Mouse (Mus musculus) C2C12 (cell line): ENCODE measurements around the gene Dpf3. TPM values are rescaled to one million over a fixed set of nuclear protein-coding genes. Genes with fewer than 3 reads are reported as not detected.

ENCODE experiments used
- H3K27me3 ChIP-seq: one replicate; pipeline ENCODE4 v1.6.1; 2011; ENCODE audit not compliant: control insufficient read depth, insufficient read depth, insufficient read length
- H3K36me3 ChIP-seq: one replicate; pipeline ENCODE4 v1.6.1; 2011; ENCODE audit not compliant: control insufficient read depth, insufficient read depth
- H3K4me3 ChIP-seq: one replicate; pipeline ENCODE4 v1.5.1; 2011; ENCODE audit warnings: mild to moderate bottlenecking, control low read depth; ENCODE audit not compliant: poor library complexity, insufficient read depth, severe bottlenecking
- H3K79me2 ChIP-seq: one replicate; pipeline ENCODE4 v1.6.1; 2011; ENCODE audit not compliant: control insufficient read depth, insufficient read depth
- H3K79me3 ChIP-seq: one replicate; pipeline ENCODE4 v1.6.1; 2011; ENCODE audit warnings: low read depth, control low read depth
- H3ac ChIP-seq: one replicate; pipeline ENCODE3; 2011; ENCODE audit warnings: low read depth; ENCODE audit not compliant: control insufficient read depth, insufficient read length
- CEBPB ChIP-seq: IDR thresholded peaks from one replicate; pipeline ENCODE4 v1.6.1; 2011; ENCODE audit warnings: low read depth, mild to moderate bottlenecking, control low read depth, moderate library complexity
- CTCF ChIP-seq: IDR thresholded peaks from one replicate; pipeline ENCODE4 v1.5.1; 2011; ENCODE audit not compliant: control insufficient read depth, insufficient read depth, insufficient read length
- FOSL1 ChIP-seq: IDR thresholded peaks from one replicate; pipeline ENCODE4 v1.8.0; 2011; ENCODE audit warnings: mild to moderate bottlenecking, low read length; ENCODE audit not compliant: poor library complexity, insufficient read depth, severe bottlenecking
- MAX ChIP-seq: IDR thresholded peaks from one replicate; pipeline ENCODE4 v1.6.1; 2011; ENCODE audit warnings: mild to moderate bottlenecking, control low read depth
- MYOD1 ChIP-seq: IDR thresholded peaks from one replicate; pipeline ENCODE4 v1.6.1; 2011; ENCODE audit warnings: low read depth; ENCODE audit not compliant: control insufficient read depth, insufficient read length
- MYOG ChIP-seq: IDR thresholded peaks from one replicate; pipeline ENCODE4 v1.6.1; 2011; ENCODE audit not compliant: control insufficient read depth, insufficient read length; ENCODE audit errors: extremely low read depth
- USF1 ChIP-seq: IDR thresholded peaks from one replicate; pipeline ENCODE4 v1.6.1; 2011; ENCODE audit warnings: low read depth, mild to moderate bottlenecking, control low read depth, moderate library complexity
- polyA plus RNA-seq: library from polyadenylated mRNA; unstranded; fragments of >200 nt; fragmentation: generic; extraction: Trizol; gene quantifications from one replicate; pipeline ENCODE4 v1.2.1, GENCODE M21; 2012; ENCODE audit warnings: missing spikeins

The Dpf3 gene
- polyA plus RNA-seq, 1 experiment: 0.25 TPM

DNA sequence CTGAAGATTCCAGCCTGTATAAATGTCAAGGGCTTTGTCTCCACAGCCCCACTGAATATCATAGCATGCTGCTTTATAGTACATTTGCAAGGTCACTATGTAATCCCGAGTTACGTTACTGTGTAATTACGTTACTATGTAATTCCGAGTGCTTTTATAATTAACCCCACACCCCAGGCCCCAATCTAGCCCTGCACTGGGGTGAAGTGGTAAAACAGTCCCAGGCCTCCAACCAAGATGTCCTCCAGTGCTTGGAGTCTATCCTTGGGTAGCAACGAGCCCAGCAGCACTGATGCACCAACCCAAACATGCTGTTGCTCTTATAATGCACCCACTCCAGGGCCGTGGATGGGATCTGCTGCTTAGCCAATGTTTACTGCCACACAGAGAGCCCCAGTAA, 35.5 kb upstream of the Dpf3 start:
- Histone ChIP-seq H3K79me3 (peaks cover 4% of the 10 kb centered on the region), H3K27me3 (no peaks in the 10 kb centered on the region), H3ac (no peak overlapping the region), H3K79me2 (no peaks in the 10 kb centered on the region), H3K4me3 (no peak overlapping the region), H3K36me3 (no peaks in the 10 kb centered on the region)
- no peak for TF ChIP-seq MAX
- no peak for TF ChIP-seq MYOG
- no peak for TF ChIP-seq MYOD1
- no peak for TF ChIP-seq CEBPB
- TF ChIP-seq FOSL1: no peak

DNA sequence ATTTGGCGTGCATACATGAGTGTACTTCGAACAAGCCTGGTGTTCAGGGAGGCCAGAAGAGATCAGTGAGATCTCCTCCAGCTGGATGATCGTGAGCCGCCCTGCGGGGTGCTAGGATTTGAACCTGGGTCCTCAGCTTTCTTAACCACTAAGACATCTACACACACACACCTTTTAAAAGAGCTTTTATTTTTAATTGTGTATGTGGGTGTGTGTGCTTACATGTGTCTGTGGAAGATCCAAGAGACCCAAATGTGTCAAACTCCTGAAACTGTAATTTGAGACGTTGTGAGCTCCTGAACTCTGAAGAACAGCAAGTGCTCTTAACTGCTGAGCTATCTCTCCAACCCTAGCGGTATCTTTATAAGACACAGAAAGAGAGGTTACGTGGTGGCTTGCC, 33.6 kb upstream of the Dpf3 start:
- no peaks in the 10 kb centered on the region for H3K27me3 ChIP-seq
- no peaks in the 10 kb centered on the region for H3K79me2 ChIP-seq
- peak overlapping the region; percentile 55 for H3K4me3 ChIP-seq
- H3K79me3 ChIP-seq: peaks cover 4% of the 10 kb centered on the region
- H3ac ChIP-seq: no peak overlapping the region
- no peak for TF ChIP-seq MAX
- no peak for TF ChIP-seq USF1
- TF ChIP-seq MYOG: no peak
- no peak for TF ChIP-seq FOSL1
- no peak for TF ChIP-seq CEBPB
- no peak for TF ChIP-seq MYOD1
- TF ChIP-seq CTCF: no peak
- H3K36me3 ChIP-seq: no peaks in the 10 kb centered on the region

DNA sequence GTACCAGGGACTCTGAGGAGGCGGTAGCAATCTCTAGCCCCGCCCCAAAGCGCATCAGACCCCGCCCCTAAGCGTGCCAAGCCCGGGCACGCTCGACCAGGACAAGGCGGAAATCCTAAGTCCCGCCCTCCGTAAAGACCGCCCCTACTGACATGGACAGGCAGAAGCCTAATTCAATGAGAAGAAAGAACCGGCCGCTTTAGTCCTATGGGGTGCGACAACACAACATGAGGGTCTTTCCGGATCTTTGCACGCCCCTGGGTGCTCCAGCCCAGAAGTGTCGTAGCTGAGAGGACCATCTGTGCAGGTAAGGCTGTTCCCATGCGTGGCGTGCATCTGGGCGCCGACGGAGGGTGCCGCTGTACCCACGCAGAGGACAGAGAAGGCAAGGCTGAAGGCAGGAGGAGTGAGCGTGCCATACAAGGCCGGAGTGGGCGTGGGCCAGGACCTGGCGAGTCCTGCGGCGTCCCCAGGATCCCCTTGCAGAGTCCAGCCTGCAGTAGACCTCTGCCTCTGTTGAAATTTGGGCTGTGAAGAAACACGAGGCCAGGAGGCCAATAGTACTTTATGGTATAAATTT, 32.9 kb upstream of the Dpf3 start, which contains the start of gene Dcaf4:
Gene Dcaf4 (plus strand): TSS at position 156 of the 580 bp plus-strand sequence.
- TF ChIP-seq CTCF (no peak), FOSL1 (no peak), USF1 (no peak), MYOG (no peak), MAX (no peak), CEBPB (no peak), MYOD1 (no peak)
- H3K36me3 ChIP-seq: no peaks in the 10 kb centered on the region

DNA sequence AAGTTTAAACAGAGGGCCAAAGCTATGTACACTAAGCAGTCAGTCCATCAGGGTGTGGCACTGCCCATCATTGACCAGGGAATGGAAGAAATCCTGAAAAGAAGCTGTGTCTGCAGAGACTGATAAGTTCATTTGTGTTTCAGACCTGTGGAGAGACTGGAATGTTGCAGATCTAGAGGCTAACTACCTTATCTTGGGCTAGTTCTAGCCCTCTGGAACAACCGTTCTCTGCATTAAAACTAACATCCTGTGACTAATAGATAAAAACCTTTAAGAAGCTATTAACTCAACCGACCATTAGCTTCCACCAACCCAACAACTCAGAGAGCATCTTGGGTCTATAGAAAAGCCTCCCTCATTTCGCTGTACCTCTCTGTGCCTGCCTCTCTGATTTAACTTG, 30.1 kb upstream of the Dpf3 start:
- Histone ChIP-seq H3K79me2 (no peaks in the 10 kb centered on the region), H3ac (no peak overlapping the region), H3K4me3 (no peak overlapping the region), H3K36me3 (no peaks in the 10 kb centered on the region), H3K79me3 (peaks cover 3% of the 10 kb centered on the region), H3K27me3 (no peaks in the 10 kb centered on the region)
- no peak for TF ChIP-seq USF1
- TF ChIP-seq FOSL1: no peak
- no peak for TF ChIP-seq MAX
- TF ChIP-seq CEBPB: no peak
- no peak for TF ChIP-seq CTCF
- no peak for TF ChIP-seq MYOG
- no peak for TF ChIP-seq MYOD1

More for the DNA sequence above, 32.9 kb upstream of the Dpf3 start, which contains the start of gene Dcaf4:
- H3ac ChIP-seq: peak within 1 kb of the TSS; percentile 78
- H3K79me2 ChIP-seq: no peaks in the 10 kb centered on the region
- H3K27me3 ChIP-seq: no peaks in the 10 kb centered on the region
- peak within 1 kb of the TSS; percentile 55 for H3K4me3 ChIP-seq
- peaks cover 3% of the 10 kb centered on the region for H3K79me3 ChIP-seq

DNA sequence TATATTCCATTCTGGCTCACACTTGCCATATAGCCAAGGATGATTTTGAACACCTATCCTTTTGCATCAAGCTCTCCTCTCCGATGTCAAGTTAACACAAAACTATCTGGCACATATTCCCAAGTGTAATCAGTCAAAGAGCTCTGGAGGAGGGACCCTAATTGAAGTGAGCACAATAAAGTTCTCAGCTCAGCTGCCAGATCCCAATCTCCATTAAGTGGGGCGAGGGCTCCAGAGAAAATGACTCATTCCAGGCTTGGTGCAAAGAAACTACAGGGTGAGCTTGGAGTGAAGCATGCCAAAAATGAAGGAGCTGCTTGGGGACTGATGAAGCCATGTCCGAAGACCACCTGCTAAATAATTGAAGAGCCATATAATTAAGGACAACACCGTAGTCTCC, 26.7 kb upstream of the Dpf3 start:
- Histone ChIP-seq H3K79me2 (no peaks in the 10 kb centered on the region), H3K4me3 (no peak overlapping the region), H3K36me3 (no peaks in the 10 kb centered on the region), H3ac (no peak overlapping the region), H3K79me3 (no peaks in the 10 kb centered on the region), H3K27me3 (no peaks in the 10 kb centered on the region)
- TF ChIP-seq MYOG (no peak), CEBPB (no peak), USF1 (no peak), MYOD1 (no peak), MAX (no peak), FOSL1 (no peak), CTCF (no peak)

DNA sequence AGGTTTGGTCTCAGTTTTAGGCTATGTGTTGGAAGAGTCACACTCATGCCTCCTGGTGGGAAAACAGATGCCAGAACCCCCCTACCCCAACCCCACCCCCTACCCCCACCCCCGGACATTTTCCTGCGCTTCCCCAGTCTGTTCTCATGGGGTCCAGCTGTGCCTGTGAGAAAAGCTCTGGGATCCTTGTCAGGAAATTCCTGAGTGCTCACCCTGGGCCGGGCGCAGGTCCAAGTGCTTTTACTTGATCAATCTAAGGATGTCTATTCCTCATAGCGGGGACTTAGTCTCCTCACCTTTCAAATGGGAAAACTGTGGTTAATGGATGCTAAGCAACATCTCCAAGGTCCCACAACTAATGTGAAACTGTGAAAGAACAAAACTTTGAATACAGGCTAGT, 25.7 kb upstream of the Dpf3 start:
- no peaks in the 10 kb centered on the region for H3K27me3 ChIP-seq
- TF ChIP-seq MAX (no peak), MYOD1 (no peak)
- no peak overlapping the region for H3ac ChIP-seq
- H3K79me2 ChIP-seq: no peaks in the 10 kb centered on the region
- no peaks in the 10 kb centered on the region for H3K79me3 ChIP-seq
- no peak overlapping the region for H3K4me3 ChIP-seq
- H3K36me3 ChIP-seq: no peaks in the 10 kb centered on the region
